Mouse (Mus musculus) frontal cortex, adult 2 months (tissue): Measurements from ENCODE around the gene Slc25a54. TPM values are rescaled to one million over a fixed set of nuclear protein-coding genes. Genes with fewer than 3 reads are reported as not detected.

Source experiments
- DNase-seq, 2 experiments: peaks; one replicate each; pipeline ENCODE4 v3.0.0; 2022; ENCODE audit warnings: low spot score in 1 of 2; ENCODE audit errors: extremely low spot score in 1 of 2
- polyA plus RNA-seq: library from polyadenylated mRNA; depleted of rRNA; stranded (reverse); fragments of >200 nt; gene quantifications from 2 replicates; pipeline ENCODE4 v1.2.3, GENCODE M21; 2012; rRNA removed

The Slc25a54 gene
- polyA plus RNA-seq, 1 experiment: not detected

- no peak for DNase-seq
Measured at GRCm38 (mm10) chr3:109123531-109123981, 43.3 kb downstream of the Slc25a54 start.

- no peak for DNase-seq
Measured at GRCm38 (mm10) chr3:109124091-109124490, 43.8 kb downstream of the Slc25a54 start.

- no peak for DNase-seq
Measured at GRCm38 (mm10) chr3:109125531-109125930, 45.3 kb downstream of the Slc25a54 start.

- no peak for DNase-seq
Measured at GRCm38 (mm10) chr3:109129768-109130167, 49.5 kb downstream of the Slc25a54 start.

- DNase-seq: no peak
Measured at GRCm38 (mm10) chr3:109132966-109133365, 52.7 kb downstream of the Slc25a54 start.

- DNase-seq: no peak
Measured at GRCm38 (mm10) chr3:109134036-109134435, 53.8 kb downstream of the Slc25a54 start.

GRCm38 (mm10) chr3:109135352-109135751 is 55.1 kb downstream of the Slc25a54 start:
- no peak for DNase-seq

GRCm38 (mm10) chr3:109152561-109152960 is 72.3 kb downstream of the Slc25a54 start:
- DNase-seq: no peak

GRCm38 (mm10) chr3:109153410-109153809 is 73.1 kb downstream of the Slc25a54 start:
- DNase-seq: no peak

- DNase-seq: no peak
Measured at GRCm38 (mm10) chr3:109155926-109156669, 75.8 kb downstream of the Slc25a54 start.

GRCm38 (mm10) chr3:109157481-109157880 is 77.2 kb downstream of the Slc25a54 start:
- no peak for DNase-seq

GRCm38 (mm10) chr3:109164088-109164487 is 83.8 kb downstream of the Slc25a54 start:
- no peak for DNase-seq

GRCm38 (mm10) chr3:109164644-109165043 is 84.4 kb downstream of the Slc25a54 start:
- no peak for DNase-seq

GRCm38 (mm10) chr3:109165214-109165829 is 85.1 kb downstream of the Slc25a54 start:
- DNase-seq: no peak

Other genes starting within 250 kb of the Slc25a54 start
- gene Stxbp3, start 239.9 kb upstream of the Slc25a54 start, polyA plus RNA-seq: 30.2 and 33.5 TPM in 2 replicates
- gene Fndc7, start 190.5 kb upstream of the Slc25a54 start, polyA plus RNA-seq: 0.14 and 0.17 TPM in 2 replicates
- 95.5 and 105 TPM in 2 replicates for gene Prpf38b, start 168.7 kb upstream of the Slc25a54 start, polyA plus RNA-seq
- 1.4 and 1.6 TPM in 2 replicates for gene Henmt1, start 140.6 kb upstream of the Slc25a54 start, polyA plus RNA-seq
- 0.38 and 0.61 TPM in 2 replicates for gene Gm9857, start 140.0 kb upstream of the Slc25a54 start, polyA plus RNA-seq
- 33.7 and 38.4 TPM in 2 replicates for gene Fam102b, start 52.9 kb upstream of the Slc25a54 start, polyA plus RNA-seq
- 1.6 and 2.0 TPM in 2 replicates for gene Slc25a24, start 42.7 kb downstream of the Slc25a54 start, polyA plus RNA-seq